Mouse (Mus musculus): ENCODE data around the gene Arf6.

- TF ChIP-seq CTCF (IDR thresholded peaks at IDR 0.05; ENCODE audit: low read depth, low read length) (no peak), EP300 (IDR thresholded peaks at IDR 0.05; ENCODE audit: insufficient read depth, low read depth, low read length) (no peak), POLR2A (IDR thresholded peaks at IDR 0.05; ENCODE audit: insufficient read depth, low read length) (no peak)
These were observed 16.4 kb downstream of the Arf6 start for GRCm38 (mm10) chr12:69388321-69388869.

Measured in ES-Bruce4 (cell line).